Mouse (Mus musculus) heart, postnatal 0 days (tissue): Measurements from ENCODE around the gene Gdf7. TPM values are rescaled to one million over a fixed set of nuclear protein-coding genes. Genes with fewer than 3 reads are reported as not detected.

Source experiments
- ATAC-seq: fragments of 200-750 bp; cut with Nextera tagmentation; 2 replicates; pipeline ENCODE4 v1.8.0; 2017; ENCODE audit warnings: low read depth, moderate number of reproducible peaks, moderate library complexity; ENCODE audit not compliant: insufficient read depth
- DNase-seq: peaks from one replicate; pipeline ENCODE4 v3.0.0-alpha.2; 2016; ENCODE audit warnings: low spot score
- H3K27ac ChIP-seq: fragments of 300-500 bp; sonication (generic); 2 replicates; pipeline ENCODE4 v1.5.1; 2014; ENCODE audit warnings: low read depth, mild to moderate bottlenecking
- H3K27me3 ChIP-seq: fragments of 300-500 bp; sonication (generic); 2 replicates; pipeline ENCODE4 v1.6.1; 2014; ENCODE audit warnings: low read length, mixed read lengths; ENCODE audit not compliant: control insufficient read depth, insufficient read depth
- H3K36me3 ChIP-seq: fragments of 300-500 bp; sonication (generic); replicated peaks from 2 replicates; pipeline ENCODE4 v1.6.1; 2014; ENCODE audit warnings: low read length, mixed read lengths; ENCODE audit not compliant: control insufficient read depth, insufficient read depth
- H3K4me1 ChIP-seq: fragments of 300-500 bp; sonication (generic); 2 replicates; pipeline ENCODE4 v1.6.1; 2014; ENCODE audit warnings: antibody characterized with exemption; ENCODE audit not compliant: control insufficient read depth, insufficient read depth
- H3K4me2 ChIP-seq: fragments of 300-500 bp; sonication (generic); 2 replicates; pipeline ENCODE4 v1.6.1; 2014; ENCODE audit warnings: low read depth, mild to moderate bottlenecking, low read length, moderate library complexity
- H3K4me3 ChIP-seq: fragments of 300-500 bp; sonication (generic); 2 replicates; pipeline ENCODE4 v1.5.1; 2014; ENCODE audit warnings: low read depth, low read length
- H3K9ac ChIP-seq: fragments of 300-500 bp; sonication (generic); replicated peaks from 2 replicates; pipeline ENCODE4 v1.6.1; 2014; ENCODE audit warnings: low read depth, low read length, mixed read lengths
- H3K9me3 ChIP-seq: fragments of 300-500 bp; sonication (generic); replicated peaks from 2 replicates; pipeline ENCODE4 v1.6.1; 2016; ENCODE audit warnings: low read length; ENCODE audit not compliant: control insufficient read depth
- CTCF ChIP-seq: IDR thresholded peaks from 2 replicates; pipeline ENCODE4 v1.5.1; 2016; ENCODE audit warnings: antibody characterized with exemption, control low read depth, low read depth
- EP300 ChIP-seq: IDR thresholded peaks from 2 replicates; pipeline ENCODE4 v1.6.1; 2016; ENCODE audit warnings: antibody characterized with exemption, low read depth
- WGBS: fragments of 180-500 bp; shearing (Covaris S2); extraction: QIAGEN DNeasy Blood & Tissue Kit; methylation state at CpG from one replicate; pipeline ENCODE4 v1.1.7; 2014; 5-methylcytosine and 5-hydroxymethylcytosine counted together
- polyA plus RNA-seq: library from polyadenylated mRNA; unstranded; fragments of >200 nt; fragmentation: Nextera tagmentation; extraction: Ambion mirVana; gene quantifications from 2 replicates; pipeline ENCODE4 v1.2.1, GENCODE M21; 2015
- total RNA-seq: library from RNA; depleted of rRNA; stranded (reverse); fragments of >200 nt; gene quantifications from 2 replicates; pipeline ENCODE4 v1.2.3, GENCODE M21; 2014; ENCODE audit warnings: low replicate concordance

Gene Gdf7
- total and polyA plus RNA-seq, 2 experiments from 2014 or later: not detected

DNA sequence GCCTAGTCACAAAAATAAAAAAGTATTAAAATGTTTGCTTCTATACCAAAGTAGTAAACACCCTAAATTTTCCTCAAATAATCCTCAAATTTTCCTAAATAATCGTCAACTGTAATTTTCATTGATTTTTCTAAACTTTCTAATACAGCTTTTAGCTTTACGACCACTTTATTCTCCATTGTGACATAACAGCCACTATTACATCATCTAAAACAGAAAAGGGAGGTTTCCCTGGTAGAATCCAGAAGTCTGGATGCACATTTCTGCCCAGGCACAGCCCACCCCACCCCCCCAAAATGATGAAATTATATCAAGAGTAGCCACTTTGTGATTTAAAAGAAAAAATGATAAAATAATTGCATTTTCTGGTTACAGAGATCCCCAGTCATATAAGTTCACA lies 5.6 kb downstream of the Gdf7 start:
- peaks cover 68% of the 10 kb centered on the region for H3K27me3 ChIP-seq
- WGBS: 75% methylated on average over 2 of the region's 2 CpGs

DNA sequence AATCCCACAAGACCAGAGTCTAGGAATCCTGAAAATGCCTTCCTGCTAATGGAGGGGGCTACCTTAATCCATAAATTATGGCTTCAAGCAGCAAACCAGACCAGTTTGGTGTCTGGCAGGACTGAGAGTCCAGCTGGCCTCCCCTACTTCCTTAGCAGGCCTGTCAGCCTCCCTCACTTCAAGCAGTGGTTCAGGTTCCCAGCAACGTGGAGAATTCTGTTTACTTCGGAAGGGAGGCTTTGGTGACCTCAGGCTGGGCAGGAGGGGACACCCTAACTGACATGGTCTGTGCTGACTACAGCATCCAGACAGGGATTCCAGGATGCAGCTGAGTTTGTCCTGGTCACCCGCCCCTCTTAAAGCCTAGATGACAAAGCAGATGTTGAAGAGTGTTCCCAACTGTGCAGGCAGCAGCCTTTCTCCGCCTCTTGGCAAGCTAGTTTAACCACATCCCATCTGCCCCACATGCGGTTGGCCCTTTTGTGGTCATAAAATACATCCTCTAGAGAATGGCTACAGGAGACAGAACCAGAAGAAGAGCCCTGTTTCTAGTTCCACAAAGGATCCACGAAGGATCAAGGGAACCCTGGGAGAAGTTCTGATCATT lies 6.3 kb downstream of the Gdf7 start:
- Histone ChIP-seq H3K4me1 (peaks cover 7% of the 10 kb centered on the region; the same call in 1 of the 2 replicates), H3K27ac (no peak overlapping the region), H3K4me3 (no peak overlapping the region), H3K4me2 (no peak overlapping the region), H3K9me3 (no peaks in the 10 kb centered on the region), H3K9ac (no peak overlapping the region), H3K27me3 (peaks cover 60% of the 10 kb centered on the region), H3K36me3 (no peaks in the 10 kb centered on the region)
- no peak for DNase-seq
- 62% methylated on average over 6 of the region's 6 CpGs for WGBS
- ATAC-seq: no peak
- TF ChIP-seq EP300 (no peak), CTCF (no peak)

More for the DNA sequence above, 5.6 kb downstream of the Gdf7 start:
- no peak for DNase-seq
- no peaks in the 10 kb centered on the region for H3K36me3 ChIP-seq
- no peak overlapping the region for H3K4me2 ChIP-seq
- no peak for ATAC-seq
- H3K4me3 ChIP-seq: no peak overlapping the region
- H3K9ac ChIP-seq: no peak overlapping the region
- peaks cover 7% of the 10 kb centered on the region; the same call in 1 of the 2 replicates for H3K4me1 ChIP-seq
- TF ChIP-seq EP300: no peak
- TF ChIP-seq CTCF: no peak
- H3K9me3 ChIP-seq: no peaks in the 10 kb centered on the region
- H3K27ac ChIP-seq: no peak overlapping the region

DNA sequence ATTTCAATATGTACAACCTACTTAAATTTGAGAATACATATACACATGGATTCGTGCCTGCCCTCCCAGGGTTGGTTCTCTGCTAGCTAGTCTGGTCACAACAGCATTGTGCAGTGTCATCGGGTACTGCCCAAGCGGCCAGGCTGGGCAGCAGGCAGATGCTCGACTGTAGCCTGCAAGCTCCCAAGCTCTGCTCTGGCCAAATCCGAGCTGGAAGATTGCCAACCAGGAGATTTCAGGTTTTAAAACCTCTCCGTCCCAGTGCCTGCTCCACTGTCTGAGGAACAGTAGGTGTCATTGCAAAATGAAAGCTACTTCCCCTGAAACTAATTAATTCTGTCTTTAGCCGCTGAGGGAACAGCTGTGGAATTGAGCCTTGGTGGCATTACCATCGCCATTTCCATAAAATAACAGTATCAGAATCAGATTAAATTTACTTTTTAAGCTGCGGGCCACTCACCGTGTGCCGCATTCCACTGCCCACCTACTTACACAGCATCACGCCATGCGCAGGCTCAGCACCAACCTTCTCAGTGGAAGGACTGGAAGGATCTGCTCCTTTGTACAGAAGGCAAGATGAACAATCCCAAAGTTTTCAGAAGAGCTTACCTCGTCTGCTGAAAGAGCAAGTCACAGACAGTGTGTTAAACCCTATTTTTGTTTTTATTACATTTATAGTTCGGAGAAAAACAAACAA lies 10.4 kb downstream of the Gdf7 start:
- Histone ChIP-seq H3K4me3 (no peak overlapping the region), H3K9me3 (no peaks in the 10 kb centered on the region), H3K27me3 (peaks cover 20% of the 10 kb centered on the region), H3K27ac (no peak overlapping the region), H3K36me3 (no peaks in the 10 kb centered on the region), H3K4me1 (no peaks in the 10 kb centered on the region), H3K9ac (no peak overlapping the region), H3K4me2 (no peak overlapping the region)
- 66% methylated on average over 15 of the region's 15 CpGs for WGBS
- TF ChIP-seq CTCF (no peak), EP300 (no peak)
- ATAC-seq: no peak
- no peak for DNase-seq

DNA sequence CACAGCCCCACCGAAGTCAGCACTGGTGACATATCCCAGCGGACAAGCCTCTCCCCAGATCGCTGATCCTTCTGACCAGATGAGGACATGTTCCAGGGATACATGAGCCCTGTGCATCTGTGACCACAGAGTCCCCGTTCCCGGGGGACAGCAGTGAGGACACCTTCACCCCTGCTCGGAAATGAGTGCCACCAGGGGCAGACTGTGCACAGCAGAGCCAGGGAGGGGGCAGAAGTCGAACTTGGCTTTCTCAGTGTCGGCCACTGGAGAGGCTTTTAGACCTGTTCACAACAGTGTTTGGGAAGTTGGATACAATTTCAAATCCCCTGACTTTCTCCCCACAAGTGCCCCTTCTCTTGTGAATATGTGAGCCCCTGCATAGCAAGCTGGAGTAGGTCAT lies 12.3 kb downstream of the Gdf7 start:
- Histone ChIP-seq H3K4me2 (no peak overlapping the region), H3K27ac (no peak overlapping the region), H3K9me3 (no peaks in the 10 kb centered on the region), H3K36me3 (0 out of 2 replicates have a peak, but pooled peaks cover 2% of the 10 kb centered on the region), H3K9ac (no peak overlapping the region), H3K4me3 (no peak overlapping the region), H3K4me1 (no peaks in the 10 kb centered on the region), H3K27me3 (peaks cover 3% of the 10 kb centered on the region; the same call in 1 of the 2 replicates)
- WGBS: 83% methylated on average over 8 of the region's 8 CpGs
- TF ChIP-seq EP300 (no peak), CTCF (no peak)
- ATAC-seq: no peak
- no peak for DNase-seq

DNA sequence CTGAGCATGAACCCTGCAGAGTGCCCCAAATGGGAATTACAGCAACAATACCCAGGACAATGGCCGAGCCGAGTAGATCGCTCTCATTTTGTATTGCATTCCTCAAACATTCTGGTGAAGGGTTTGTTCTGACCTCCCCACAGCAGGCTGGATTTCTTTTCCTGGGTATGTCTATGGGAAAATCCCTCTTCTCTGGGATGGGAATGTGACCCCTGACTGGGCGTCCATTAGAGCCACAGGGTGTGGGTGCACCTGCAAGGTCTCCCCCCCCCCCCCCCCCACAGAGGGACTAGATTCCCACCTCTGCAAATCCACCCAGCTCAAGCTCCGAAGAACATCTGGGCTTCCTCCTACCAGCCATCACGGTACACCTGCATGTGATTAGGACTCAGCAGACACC lies 12.7 kb downstream of the Gdf7 start:
- Histone ChIP-seq H3K27me3 (no peaks in the 10 kb centered on the region), H3K4me2 (no peak overlapping the region), H3K9ac (no peak overlapping the region), H3K4me3 (no peak overlapping the region), H3K36me3 (0 out of 2 replicates have a peak, but pooled peaks cover 3% of the 10 kb centered on the region), H3K4me1 (no peaks in the 10 kb centered on the region), H3K9me3 (no peaks in the 10 kb centered on the region), H3K27ac (no peak overlapping the region)
- ATAC-seq (no peak), DNase-seq (no peak)
- 88% methylated on average over 6 of the region's 6 CpGs for WGBS
- TF ChIP-seq CTCF: no peak
- TF ChIP-seq EP300: no peak
